Mouse (Mus musculus): ENCODE measurements around the gene Fgf11. TPM values are rescaled to one million over a fixed set of nuclear protein-coding genes. Genes with fewer than 3 reads are reported as not detected.

The Fgf11 gene
- polyA plus RNA-seq, 1 experiment, result not detected

- Histone ChIP-seq H3K4me1 (ENCODE audit: control insufficient read depth, insufficient read depth, low read length) (peaks cover 6% of the 10 kb centered on the region; the same call in 1 of the 2 replicates), H3K27ac (ENCODE audit: insufficient read depth, low read depth, low read length) (no peak overlapping the region), H3K4me3 (ENCODE audit: insufficient read depth, low read depth, low read length) (no peak overlapping the region)
- TF ChIP-seq CTCF (IDR thresholded peaks at IDR 0.05; ENCODE audit: insufficient read depth, low read depth, low read length) (no peak), POLR2A (IDR thresholded peaks at IDR 0.05; ENCODE audit: insufficient read depth, low read depth, low read length) (no peak)
- WGBS, result 50% methylated on average over 4 of the region's 4 CpGs
Observed at GRCm38 (mm10) chr11:69781828-69782227, 19.8 kb downstream of the Fgf11 start.

- TF ChIP-seq CTCF (IDR thresholded peaks at IDR 0.05; ENCODE audit: insufficient read depth, low read depth, low read length), result no peak
- TF ChIP-seq POLR2A (IDR thresholded peaks at IDR 0.05; ENCODE audit: insufficient read depth, low read depth, low read length), result no peak
- Histone ChIP-seq H3K27ac (ENCODE audit: insufficient read depth, low read depth, low read length) (no peak overlapping the region), H3K4me3 (ENCODE audit: insufficient read depth, low read depth, low read length) (no peak overlapping the region), H3K4me1 (ENCODE audit: control insufficient read depth, insufficient read depth, low read length) (peaks cover 15% of the 10 kb centered on the region)
- WGBS, result 68% methylated on average over 7 of the region's 7 CpGs
Observed at GRCm38 (mm10) chr11:69778985-69779384, 22.7 kb downstream of the Fgf11 start.

- 70% methylated on average over 23 of the region's 23 CpGs for WGBS
- TF ChIP-seq POLR2A (IDR thresholded peaks at IDR 0.05; ENCODE audit: insufficient read depth, low read depth, low read length) (no peak), CTCF (IDR thresholded peaks at IDR 0.05; ENCODE audit: insufficient read depth, low read depth, low read length) (no peak)
- Histone ChIP-seq H3K27ac (ENCODE audit: insufficient read depth, low read depth, low read length) (no peak overlapping the region), H3K4me3 (ENCODE audit: insufficient read depth, low read depth, low read length) (no peak overlapping the region), H3K4me1 (ENCODE audit: control insufficient read depth, insufficient read depth, low read length) (peaks cover 15% of the 10 kb centered on the region)
Observed at GRCm38 (mm10) chr11:69778258-69778982, 23.2 kb downstream of the Fgf11 start.

GRCm38 (mm10) chr11:69777504-69778257 is 24.0 kb downstream of the Fgf11 start:
- WGBS, result 67% methylated on average over 26 of the region's 26 CpGs

GRCm38 (mm10) chr11:69776488-69776887 is 25.2 kb downstream of the Fgf11 start:
- TF ChIP-seq CTCF (IDR thresholded peaks at IDR 0.05; ENCODE audit: insufficient read depth, low read depth, low read length) (no peak), POLR2A (IDR thresholded peaks at IDR 0.05; ENCODE audit: insufficient read depth, low read depth, low read length) (no peak)
- H3K4me1 ChIP-seq (ENCODE audit: control insufficient read depth, insufficient read depth, low read length), result peaks cover 15% of the 10 kb centered on the region
- 89% methylated on average over 20 of the region's 20 CpGs for WGBS
- H3K4me3 ChIP-seq (ENCODE audit: insufficient read depth, low read depth, low read length), result no peak overlapping the region
- H3K27ac ChIP-seq (ENCODE audit: insufficient read depth, low read depth, low read length), result no peak overlapping the region

More at GRCm38 (mm10) chr11:69777504-69778257, 24.0 kb downstream of the Fgf11 start:
- Histone ChIP-seq H3K4me1 (ENCODE audit: control insufficient read depth, insufficient read depth, low read length) (peaks cover 15% of the 10 kb centered on the region), H3K4me3 (ENCODE audit: insufficient read depth, low read depth, low read length) (no peak overlapping the region), H3K27ac (ENCODE audit: insufficient read depth, low read depth, low read length) (no peak overlapping the region)
- TF ChIP-seq CTCF (IDR thresholded peaks at IDR 0.05; ENCODE audit: insufficient read depth, low read depth, low read length) (no peak), POLR2A (IDR thresholded peaks at IDR 0.05; ENCODE audit: insufficient read depth, low read depth, low read length) (no peak)

GRCm38 (mm10) chr11:69775716-69776115 is 25.9 kb downstream of the Fgf11 start:
- TF ChIP-seq CTCF (IDR thresholded peaks at IDR 0.05; ENCODE audit: insufficient read depth, low read depth, low read length), result no peak
- TF ChIP-seq POLR2A (IDR thresholded peaks at IDR 0.05; ENCODE audit: insufficient read depth, low read depth, low read length), result no peak
- no peak overlapping the region for H3K27ac ChIP-seq (ENCODE audit: insufficient read depth, low read depth, low read length)
- peaks cover 15% of the 10 kb centered on the region for H3K4me1 ChIP-seq (ENCODE audit: control insufficient read depth, insufficient read depth, low read length)
- no peak overlapping the region for H3K4me3 ChIP-seq (ENCODE audit: insufficient read depth, low read depth, low read length)
- 63% methylated on average over 10 of the region's 10 CpGs for WGBS

GRCm38 (mm10) chr11:69774961-69775360 is 26.7 kb downstream of the Fgf11 start:
- H3K4me1 ChIP-seq (ENCODE audit: control insufficient read depth, insufficient read depth, low read length), result peaks cover 15% of the 10 kb centered on the region
- 62% methylated on average over 5 of the region's 5 CpGs for WGBS
- no peak overlapping the region for H3K4me3 ChIP-seq (ENCODE audit: insufficient read depth, low read depth, low read length)
- no peak overlapping the region for H3K27ac ChIP-seq (ENCODE audit: insufficient read depth, low read depth, low read length)
- TF ChIP-seq POLR2A (IDR thresholded peaks at IDR 0.05; ENCODE audit: insufficient read depth, low read depth, low read length) (no peak), CTCF (IDR thresholded peaks at IDR 0.05; ENCODE audit: insufficient read depth, low read depth, low read length) (no peak)

GRCm38 (mm10) chr11:69767625-69767909 is 34.1 kb downstream of the Fgf11 start:
- TF ChIP-seq POLR2A (IDR thresholded peaks at IDR 0.05; ENCODE audit: insufficient read depth, low read depth, low read length) (no peak), CTCF (IDR thresholded peaks at IDR 0.05; ENCODE audit: insufficient read depth, low read depth, low read length) (no peak)
- peak overlapping the region; percentile 99; the same call in 1 of the 2 replicates for H3K4me3 ChIP-seq (ENCODE audit: insufficient read depth, low read depth, low read length)
- H3K27ac ChIP-seq (ENCODE audit: insufficient read depth, low read depth, low read length), result no peak overlapping the region
- H3K4me1 ChIP-seq (ENCODE audit: control insufficient read depth, insufficient read depth, low read length), result peaks cover 23% of the 10 kb centered on the region
- 52% methylated on average over 4 of the region's 4 CpGs for WGBS
